Mouse (Mus musculus): ENCODE results near the gene Prdx2. TPM values are rescaled to one million over a fixed set of nuclear protein-coding genes. Genes with fewer than 3 reads are reported as not detected.

Gene Prdx2
- 1,134 and 1,161 TPM in 2 replicates for polyA plus RNA-seq (2015; fragmentation: Nextera tagmentation; extraction: Ambion mirVana)

- Histone ChIP-seq H3K9ac (ENCODE audit: low read depth, low read length) (peak within 1 kb of the TSS; percentile 96), H3K27ac (ENCODE audit: low read length) (peak within 1 kb of the TSS; percentile 93), H3K4me2 (ENCODE audit: low read length) (peak within 1 kb of the TSS; percentile 97), H3K4me1 (ENCODE audit: control insufficient read depth, insufficient read depth, low read length) (peaks cover 26% of the 10 kb centered on the region), H3K4me3 (ENCODE audit: low read depth, low read length) (peak within 1 kb of the TSS; percentile 82), H3K36me3 (ENCODE audit: control insufficient read depth, insufficient read depth, low read length) (peaks cover 14% of the 10 kb centered on the region), H3K9me3 (replicated peaks; ENCODE audit: control insufficient read depth, low read length, poor library complexity, severe bottlenecking) (no peaks in the 10 kb centered on the region), H3K27me3 (ENCODE audit: control insufficient read depth, insufficient read depth, low read depth, low read length) (no peaks in the 10 kb centered on the region)
- under 1% methylated on average over 56 of the region's 56 CpGs for WGBS
- ATAC-seq: peak; percentile 59
Measured at GRCm38 (mm10) chr8:84969241-84970134, at the start of gene Prdx2, which contains the start of the genes Gm49661 and Rnaseh2a. Gene Prdx2 (plus strand): TSS chr8:84969587. Gene Gm49661 (minus strand): TSS chr8:84969433. Gene Rnaseh2a (minus strand): TSS chr8:84969767.

DNA sequence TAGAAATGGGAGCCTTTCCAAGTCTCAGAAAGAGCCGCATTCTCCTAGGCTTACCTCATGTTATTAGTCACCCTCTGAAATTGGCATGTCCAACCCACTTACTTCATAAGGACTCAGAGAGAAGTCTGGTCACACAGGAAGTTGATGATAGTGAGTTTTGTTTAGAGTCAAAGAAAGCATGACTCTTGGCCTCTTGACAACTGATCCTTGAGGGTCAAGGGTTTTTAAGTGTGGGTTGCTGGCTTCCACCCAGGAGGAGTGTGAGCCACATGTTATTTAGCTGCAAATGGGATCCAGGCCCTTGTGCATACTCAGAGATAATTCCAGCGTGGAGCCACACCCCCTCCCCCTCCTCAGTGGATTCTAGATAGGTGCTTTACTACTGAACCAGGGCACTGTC lies 47.8 kb upstream of the Prdx2 start:
- WGBS: 85% methylated on average over 2 of the region's 2 CpGs
- ATAC-seq: no peak
- Histone ChIP-seq H3K36me3 (ENCODE audit: control insufficient read depth, insufficient read depth, low read length) (peaks cover 69% of the 10 kb centered on the region), H3K27ac (ENCODE audit: low read length) (no peak overlapping the region), H3K4me1 (ENCODE audit: control insufficient read depth, insufficient read depth, low read length) (no peaks in the 10 kb centered on the region), H3K27me3 (ENCODE audit: control insufficient read depth, insufficient read depth, low read depth, low read length) (no peaks in the 10 kb centered on the region), H3K4me2 (ENCODE audit: low read length) (no peak overlapping the region), H3K9ac (ENCODE audit: low read depth, low read length) (no peak overlapping the region), H3K4me3 (ENCODE audit: low read depth, low read length) (no peak overlapping the region), H3K9me3 (replicated peaks; ENCODE audit: control insufficient read depth, low read length, poor library complexity, severe bottlenecking) (no peaks in the 10 kb centered on the region)

- 71% methylated on average over 7 of the region's 7 CpGs for WGBS
- H3K36me3 ChIP-seq (ENCODE audit: control insufficient read depth, insufficient read depth, low read length): peaks cover 52% of the 10 kb centered on the region
Measured at GRCm38 (mm10) chr8:84925557-84925956, 43.8 kb upstream of the Prdx2 start.

GRCm38 (mm10) chr8:84927513-84927912 lies 41.9 kb upstream of the Prdx2 start:
- no peak overlapping the region for H3K27ac ChIP-seq (ENCODE audit: low read length)
- H3K4me2 ChIP-seq (ENCODE audit: low read length): no peak overlapping the region
- no peak overlapping the region for H3K9ac ChIP-seq (ENCODE audit: low read depth, low read length)
- peaks cover 39% of the 10 kb centered on the region for H3K36me3 ChIP-seq (ENCODE audit: control insufficient read depth, insufficient read depth, low read length)
- ATAC-seq: no peak
- H3K27me3 ChIP-seq (ENCODE audit: control insufficient read depth, insufficient read depth, low read depth, low read length): no peaks in the 10 kb centered on the region
- H3K9me3 ChIP-seq (replicated peaks; ENCODE audit: control insufficient read depth, low read length, poor library complexity, severe bottlenecking): no peaks in the 10 kb centered on the region
- peaks cover 3% of the 10 kb centered on the region; the same call in 1 of the 2 replicates for H3K4me1 ChIP-seq (ENCODE audit: control insufficient read depth, insufficient read depth, low read length)
- H3K4me3 ChIP-seq (ENCODE audit: low read depth, low read length): no peak overlapping the region
- WGBS: 95% methylated on average over 1 of the region's 1 CpGs

More at GRCm38 (mm10) chr8:84925557-84925956, 43.8 kb upstream of the Prdx2 start:
- Histone ChIP-seq H3K9ac (ENCODE audit: low read depth, low read length) (no peak overlapping the region), H3K4me2 (ENCODE audit: low read length) (no peak overlapping the region), H3K27ac (ENCODE audit: low read length) (no peak overlapping the region), H3K9me3 (replicated peaks; ENCODE audit: control insufficient read depth, low read length, poor library complexity, severe bottlenecking) (no peaks in the 10 kb centered on the region), H3K4me1 (ENCODE audit: control insufficient read depth, insufficient read depth, low read length) (peaks cover 3% of the 10 kb centered on the region; the same call in 1 of the 2 replicates), H3K4me3 (ENCODE audit: low read depth, low read length) (no peak overlapping the region), H3K27me3 (ENCODE audit: control insufficient read depth, insufficient read depth, low read depth, low read length) (no peaks in the 10 kb centered on the region)
- no peak for ATAC-seq

GRCm38 (mm10) chr8:84928456-84929306 lies 40.7 kb upstream of the Prdx2 start:
- 0 out of 2 replicates have a peak overlapping the region, but pooled peaks have one; percentile 10 for H3K9ac ChIP-seq (ENCODE audit: low read depth, low read length)
- H3K4me3 ChIP-seq (ENCODE audit: low read depth, low read length): peak overlapping the region; percentile 21
- H3K4me2 ChIP-seq (ENCODE audit: low read length): peak overlapping the region; percentile 46
- H3K27ac ChIP-seq (ENCODE audit: low read length): no peak overlapping the region
- peaks cover 33% of the 10 kb centered on the region for H3K36me3 ChIP-seq (ENCODE audit: control insufficient read depth, insufficient read depth, low read length)
- peaks cover 4% of the 10 kb centered on the region for H3K4me1 ChIP-seq (ENCODE audit: control insufficient read depth, insufficient read depth, low read length)
- WGBS: 3% methylated on average over 48 of the region's 52 CpGs
- no peaks in the 10 kb centered on the region for H3K9me3 ChIP-seq (replicated peaks; ENCODE audit: control insufficient read depth, low read length, poor library complexity, severe bottlenecking)
- H3K27me3 ChIP-seq (ENCODE audit: control insufficient read depth, insufficient read depth, low read depth, low read length): no peaks in the 10 kb centered on the region
- ATAC-seq: peak; percentile 71

GRCm38 (mm10) chr8:84930582-84930981 lies 38.8 kb upstream of the Prdx2 start:
- no peak overlapping the region for H3K4me3 ChIP-seq (ENCODE audit: low read depth, low read length)
- no peaks in the 10 kb centered on the region for H3K27me3 ChIP-seq (ENCODE audit: control insufficient read depth, insufficient read depth, low read depth, low read length)
- no peaks in the 10 kb centered on the region for H3K9me3 ChIP-seq (replicated peaks; ENCODE audit: control insufficient read depth, low read length, poor library complexity, severe bottlenecking)
- no peak overlapping the region for H3K9ac ChIP-seq (ENCODE audit: low read depth, low read length)
- ATAC-seq: no peak
- 88% methylated on average over 13 of the region's 13 CpGs for WGBS
- no peak overlapping the region for H3K27ac ChIP-seq (ENCODE audit: low read length)
- H3K4me2 ChIP-seq (ENCODE audit: low read length): no peak overlapping the region
- peaks cover 23% of the 10 kb centered on the region for H3K4me1 ChIP-seq (ENCODE audit: control insufficient read depth, insufficient read depth, low read length)
- peaks cover 21% of the 10 kb centered on the region for H3K36me3 ChIP-seq (ENCODE audit: control insufficient read depth, insufficient read depth, low read length)

DNA sequence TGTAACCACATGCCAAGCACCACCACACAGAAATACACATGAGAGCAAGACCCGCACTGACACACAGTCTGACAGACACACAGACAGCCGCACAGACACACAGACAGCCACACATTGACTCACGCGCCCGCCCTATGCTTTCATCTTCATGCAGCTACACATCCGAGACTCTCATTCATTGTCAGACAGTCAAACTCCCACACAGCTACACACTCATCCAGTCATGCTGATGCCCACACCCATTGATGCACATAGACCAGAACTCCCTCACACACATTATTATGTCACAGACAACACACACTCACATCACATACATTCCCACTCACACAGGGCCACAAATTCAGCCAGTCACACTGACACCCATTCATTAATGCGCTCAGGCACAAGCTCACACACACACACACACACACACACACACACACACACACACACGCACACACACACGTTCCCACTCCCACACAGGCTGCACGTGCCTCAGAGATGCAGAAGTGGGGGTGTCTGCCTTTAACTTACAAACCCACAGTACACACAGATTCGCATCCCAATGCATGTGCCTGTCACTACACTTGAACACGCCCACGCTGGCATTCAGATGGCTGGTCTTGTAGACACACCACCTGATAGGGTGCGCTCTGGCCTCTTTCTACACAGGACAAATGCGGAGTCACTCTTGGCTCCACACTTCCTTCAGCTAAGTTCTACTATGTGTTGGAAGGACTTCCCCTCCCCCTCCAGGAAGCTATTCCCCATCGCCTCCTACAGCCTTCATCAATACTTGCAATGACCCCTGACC lies 35.4 kb upstream of the Prdx2 start:
- Histone ChIP-seq H3K9me3 (replicated peaks; ENCODE audit: control insufficient read depth, low read length, poor library complexity, severe bottlenecking) (no peaks in the 10 kb centered on the region), H3K4me1 (ENCODE audit: control insufficient read depth, insufficient read depth, low read length) (peaks cover 26% of the 10 kb centered on the region), H3K9ac (ENCODE audit: low read depth, low read length) (no peak overlapping the region), H3K4me2 (ENCODE audit: low read length) (peak overlapping the region; percentile 98), H3K36me3 (ENCODE audit: control insufficient read depth, insufficient read depth, low read length) (peaks cover 11% of the 10 kb centered on the region; the same call in 1 of the 2 replicates), H3K4me3 (ENCODE audit: low read depth, low read length) (peak overlapping the region; percentile 92), H3K27ac (ENCODE audit: low read length) (no peak overlapping the region), H3K27me3 (ENCODE audit: control insufficient read depth, insufficient read depth, low read depth, low read length) (no peaks in the 10 kb centered on the region)
- no peak for ATAC-seq
- 86% methylated on average over 16 of the region's 16 CpGs for WGBS

DNA sequence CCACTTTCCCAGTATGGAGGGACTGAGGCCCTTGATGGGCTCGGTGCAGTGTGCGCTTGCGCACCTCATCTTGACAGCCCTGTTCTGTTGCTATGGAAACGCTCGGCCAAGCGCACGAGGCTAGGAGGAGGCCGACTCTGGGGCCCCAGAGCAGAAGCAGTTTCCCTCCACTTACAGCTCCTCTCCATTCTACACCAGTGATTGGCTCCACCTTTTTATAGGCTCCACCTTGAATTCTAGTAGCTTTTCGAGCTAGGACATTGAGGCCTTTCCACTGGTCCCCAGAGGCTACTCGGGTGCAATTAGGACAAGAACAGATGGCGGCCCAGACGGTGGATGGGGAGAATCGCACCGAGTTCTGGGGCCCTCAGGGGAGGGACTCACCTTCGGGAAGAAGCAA lies 34.5 kb upstream of the Prdx2 start:
- peak; percentile 76 for ATAC-seq
- Histone ChIP-seq H3K9me3 (replicated peaks; ENCODE audit: control insufficient read depth, low read length, poor library complexity, severe bottlenecking) (no peaks in the 10 kb centered on the region), H3K4me3 (ENCODE audit: low read depth, low read length) (peak overlapping the region; percentile 92), H3K27me3 (ENCODE audit: control insufficient read depth, insufficient read depth, low read depth, low read length) (no peaks in the 10 kb centered on the region), H3K9ac (ENCODE audit: low read depth, low read length) (peak overlapping the region; percentile 100), H3K4me2 (ENCODE audit: low read length) (peak overlapping the region; percentile 98), H3K27ac (ENCODE audit: low read length) (peak overlapping the region; percentile 98), H3K4me1 (ENCODE audit: control insufficient read depth, insufficient read depth, low read length) (peaks cover 24% of the 10 kb centered on the region), H3K36me3 (ENCODE audit: control insufficient read depth, insufficient read depth, low read length) (peaks cover 11% of the 10 kb centered on the region; the same call in 1 of the 2 replicates)
- WGBS: under 1% methylated on average over 15 of the region's 15 CpGs
